Mouse (Mus musculus): ENCODE data around the gene Vmn1r90.
"Not testable (repeated sequence)": the region's sequence is repeated elsewhere in the genome, so short reads cannot be mapped to it uniquely, and the experiment has no call there.

Vmn1r90 gene

DNA sequence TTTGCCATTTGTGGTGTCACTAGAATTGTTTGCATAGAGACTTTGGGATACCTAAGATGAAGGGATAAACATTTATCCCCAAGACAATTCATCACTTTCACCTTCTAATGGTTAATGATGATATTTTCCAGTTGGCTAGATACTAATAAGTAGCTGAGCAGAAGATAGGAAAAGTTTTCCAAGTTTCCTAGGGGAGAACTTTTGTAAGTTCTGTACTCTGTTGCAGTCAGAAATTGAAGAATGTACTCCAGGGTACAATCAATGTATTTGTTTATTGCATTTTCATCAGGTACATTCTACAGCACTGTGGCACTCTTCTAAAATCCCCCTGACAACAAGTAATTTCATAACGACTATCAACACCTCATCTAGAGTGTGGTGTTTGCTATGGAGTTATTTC lies at the start of gene Vmn1r90:
Gene Vmn1r90, minus strand, starts transcription at position 101 of the 400 bp plus-strand sequence.
- DNase-seq (ENCODE audit: low spot score in 2 of 2): no peak

GRCm38 (mm10) chr7:14593009-14593408 lies 29.7 kb upstream of the Vmn1r90 start:
- not testable (repeated sequence) for DNase-seq (ENCODE audit: low spot score in 2 of 2)

GRCm38 (mm10) chr7:14552284-14552683 lies 11.0 kb downstream of the Vmn1r90 start:
- DNase-seq (ENCODE audit: low spot score in 2 of 2): no peak

DNA sequence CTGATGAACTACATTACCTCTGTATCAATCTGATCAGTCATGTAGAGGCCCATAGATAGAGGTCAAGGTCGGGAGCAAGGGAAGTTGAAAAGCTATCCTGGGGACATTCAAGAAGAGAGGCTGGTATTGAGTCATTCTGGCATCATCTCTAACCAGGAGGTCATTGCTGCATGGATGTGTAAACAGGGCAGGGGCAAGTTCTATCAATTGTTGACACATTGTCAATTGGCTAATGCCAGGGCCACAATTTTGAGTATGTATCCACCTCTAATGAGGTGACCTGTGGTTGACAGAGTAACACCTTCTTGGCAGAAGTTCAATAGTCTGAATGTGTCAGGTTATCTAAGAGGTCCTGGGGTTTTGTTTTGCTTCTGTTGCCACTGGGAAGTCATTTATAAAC lies 38.0 kb downstream of the Vmn1r90 start:
- DNase-seq (ENCODE audit: low spot score in 2 of 2): no peak

DNA sequence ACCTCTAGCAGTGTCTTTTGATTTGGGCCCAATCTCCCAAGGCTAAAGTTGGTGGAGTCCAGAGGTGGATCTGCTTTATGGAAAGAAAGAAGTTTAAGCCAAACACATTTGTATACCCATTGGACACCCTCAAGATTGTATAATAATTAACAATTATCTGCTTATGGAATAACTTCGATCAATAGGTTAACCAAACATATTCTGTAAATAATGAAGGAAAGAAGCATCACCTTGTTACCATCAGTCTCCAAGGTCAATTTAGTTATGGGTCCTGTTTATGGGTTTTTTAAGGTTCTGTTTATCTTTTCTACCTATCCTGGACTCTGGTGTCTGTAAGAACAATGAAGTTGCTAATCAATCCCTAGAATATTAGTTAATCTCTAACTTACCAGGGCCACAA lies 40.7 kb downstream of the Vmn1r90 start:
- no peak for DNase-seq (ENCODE audit: low spot score in 2 of 2)

DNA sequence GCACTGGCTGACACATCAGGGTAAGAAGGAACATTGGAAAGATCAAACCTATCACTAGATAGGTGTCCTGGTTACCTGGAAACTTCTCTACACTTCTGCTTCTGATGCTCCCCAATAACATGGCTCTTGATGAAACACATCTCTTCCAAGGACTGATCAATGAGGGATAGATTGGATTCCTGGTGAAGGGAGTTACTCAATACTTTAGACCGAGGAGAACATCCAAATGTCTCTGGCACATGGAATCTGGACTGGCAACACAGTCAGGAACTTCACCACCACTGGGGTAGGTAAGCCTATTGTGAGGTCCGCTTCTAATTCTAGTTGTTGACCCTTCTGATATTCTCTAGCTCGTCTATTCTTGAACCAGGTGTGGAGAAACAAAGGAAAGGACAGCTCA lies 45.0 kb downstream of the Vmn1r90 start:
- DNase-seq (ENCODE audit: low spot score in 2 of 2): no peak
